Mouse (Mus musculus) liver, embryonic 14.5 days (tissue): ENCODE measurements around the gene Pnpla7. TPM values are rescaled to one million over a fixed set of nuclear protein-coding genes. Genes with fewer than 3 reads are reported as not detected.
A peak's percentile ranks its signal among the peaks of the same experiment; 100 is the strongest.

Source experiments
- ATAC-seq: fragments of 200-750 bp; cut with Nextera tagmentation; 2 replicates; pipeline ENCODE4 v1.8.0; 2017; ENCODE audit warnings: moderate number of reproducible peaks, mild to moderate bottlenecking, moderate library complexity; ENCODE audit not compliant: insufficient read depth
- DNase-seq, 3 experiments: peaks; one replicate each; pipeline ENCODE4 v3.0.0-alpha.2; 2012 to 2013; ENCODE audit warnings: low read depth in 3 of 3, low spot score in 3 of 3
- H3K27ac ChIP-seq: fragments of 300-500 bp; sonication (generic); 2 replicates; pipeline ENCODE4 v1.5.1; 2014; ENCODE audit warnings: moderate library complexity, mild to moderate bottlenecking, control low read depth, inconsistent platforms
- H3K27me3 ChIP-seq: fragments of 300-500 bp; sonication (generic); 2 replicates; pipeline ENCODE4 v1.6.1; 2014; ENCODE audit warnings: mild to moderate bottlenecking, low read length, moderate library complexity; ENCODE audit not compliant: control insufficient read depth, insufficient read depth
- H3K36me3 ChIP-seq: fragments of 300-500 bp; sonication (generic); replicated peaks from 2 replicates; pipeline ENCODE4 v1.6.1; 2014; ENCODE audit warnings: low read depth; ENCODE audit not compliant: control insufficient read depth, insufficient read depth
- H3K4me1 ChIP-seq, 2 experiments: fragments of 200-500 bp in 1 of 2; fragments of 300-500 bp in 1 of 2; sonication (generic) in 1 of 2; replicated peaks; 2 replicates each; pipeline ENCODE4 v1.6.1; 2012 to 2014; ENCODE audit warnings: antibody characterized with exemption in 1 of 2, inconsistent platforms in 1 of 2, low read length in 1 of 2; ENCODE audit not compliant: control insufficient read depth in 2 of 2, insufficient read depth in 2 of 2
- H3K4me2 ChIP-seq: fragments of 300-500 bp; sonication (generic); 2 replicates; pipeline ENCODE4 v1.6.1; 2014; ENCODE audit warnings: low read depth, mild to moderate bottlenecking, control low read depth, moderate library complexity
- H3K4me3 ChIP-seq, 2 experiments: fragments of 200-500 bp in 1 of 2; fragments of 300-500 bp in 1 of 2; sonication (generic) in 1 of 2; 2 replicates each; pipeline ENCODE4 v1.5.1; 2012 to 2014; ENCODE audit warnings: low read depth in 2 of 2, low read length in 2 of 2, mild to moderate bottlenecking in 2 of 2, control low read depth in 1 of 2, inconsistent platforms in 1 of 2, moderate library complexity in 1 of 2; ENCODE audit not compliant: insufficient read depth in 1 of 2
- H3K9ac ChIP-seq: fragments of 300-500 bp; sonication (generic); replicated peaks from 2 replicates; pipeline ENCODE4 v1.6.1; 2014; ENCODE audit warnings: mild to moderate bottlenecking, control low read depth, moderate library complexity
- H3K9me3 ChIP-seq: fragments of 300-500 bp; sonication (generic); 2 replicates; pipeline ENCODE4 v1.6.1; 2016; ENCODE audit warnings: low read length, mixed read lengths; ENCODE audit not compliant: control insufficient read depth
- CTCF ChIP-seq: IDR thresholded peaks from 2 replicates; pipeline ENCODE4 v1.5.1; 2016; ENCODE audit warnings: antibody characterized with exemption, low read depth, control low read depth
- EP300 ChIP-seq: IDR thresholded peaks from 2 replicates; pipeline ENCODE4 v1.6.1; 2016; ENCODE audit warnings: antibody characterized with exemption, low read depth
- WGBS: fragments of 180-500 bp; shearing (Covaris S2); extraction: QIAGEN DNeasy Blood & Tissue Kit; methylation state at CpG from one replicate; pipeline ENCODE4 v1.1.7; 2014; ENCODE audit not compliant: insufficient replicate concordance; 5-methylcytosine and 5-hydroxymethylcytosine counted together
- polyA plus RNA-seq, 2 experiments: library from polyadenylated mRNA; depleted of rRNA in 1 of 2; stranded (reverse) in 1 of 2; unstranded in 1 of 2; fragments of >200 nt; fragmentation: Nextera tagmentation in 1 of 2; extraction: Ambion mirVana in 1 of 2; gene quantifications; 2 replicates each; pipeline versions ENCODE4 v1.2.1 to v1.2.3; 2012 to 2014

Pnpla7 gene
- polyA plus RNA-seq, 2 experiments: 9.6 to 11.0 TPM

GRCm38 (mm10) chr2:25078967-25079366 is 103.1 kb downstream of the Pnpla7 start:
- DNase-seq (no peak), ATAC-seq (no peak)
- H3K9ac ChIP-seq: no peak overlapping the region
- H3K4me1 ChIP-seq: peaks cover 0 to 5% of the 10 kb centered on the region in 2 experiments; a peak in 1 of 4 replicates
- H3K27me3 ChIP-seq: no peaks in the 10 kb centered on the region
- H3K27ac ChIP-seq: no peak overlapping the region
- no peaks in the 10 kb centered on the region for H3K9me3 ChIP-seq
- no peak overlapping the region for H3K4me2 ChIP-seq
- 45% methylated on average over 1 of the region's 1 CpGs for WGBS
- no peak overlapping the region for H3K4me3 ChIP-seq
- H3K36me3 ChIP-seq: no peaks in the 10 kb centered on the region
- TF ChIP-seq CTCF (no peak), EP300 (no peak)

GRCm38 (mm10) chr2:25080076-25080475 is 104.2 kb downstream of the Pnpla7 start, which contains the start of gene Entpd8:
Entpd8 (plus strand) TSS chr2:25080304.
- Histone ChIP-seq H3K4me1 (peaks cover 0 to 5% of the 10 kb centered on the region in 2 experiments; a peak in 1 of 4 replicates), H3K36me3 (no peaks in the 10 kb centered on the region), H3K9ac (no peak within 1 kb of the TSS), H3K4me3 (0 out of 4 replicates have a peak within 1 kb of the TSS, but pooled peaks of 1 of the 2 experiments have one; percentile 10), H3K27me3 (no peaks in the 10 kb centered on the region), H3K4me2 (peak within 1 kb of the TSS; percentile 25), H3K27ac (no peak within 1 kb of the TSS), H3K9me3 (no peaks in the 10 kb centered on the region)
- WGBS: 44% methylated on average over 5 of the region's 5 CpGs
- ATAC-seq (no peak), DNase-seq (peak in 1 of 3 experiments; percentile 12)
- TF ChIP-seq CTCF (no peak), EP300 (no peak)

- H3K9ac ChIP-seq: no peak overlapping the region
- H3K27me3 ChIP-seq: no peaks in the 10 kb centered on the region
- WGBS: 61% methylated on average over 4 of the region's 4 CpGs
- peaks cover 0 to 3% of the 10 kb centered on the region in 2 experiments; a peak in 1 of 4 replicates for H3K4me1 ChIP-seq
- H3K4me2 ChIP-seq: no peak overlapping the region
- H3K27ac ChIP-seq: no peak overlapping the region
- DNase-seq (no peak), ATAC-seq (no peak)
- TF ChIP-seq EP300 (no peak), CTCF (no peak)
- H3K36me3 ChIP-seq: no peaks in the 10 kb centered on the region
- no peaks in the 10 kb centered on the region for H3K9me3 ChIP-seq
- no peak overlapping the region for H3K4me3 ChIP-seq
Measured at GRCm38 (mm10) chr2:25083697-25084096, 107.9 kb downstream of the Pnpla7 start.

- no peak for ATAC-seq
Measured at GRCm38 (mm10) chr2:25085571-25085970, 109.7 kb downstream of the Pnpla7 start.

GRCm38 (mm10) chr2:25087842-25088241 is 112.0 kb downstream of the Pnpla7 start:
- Histone ChIP-seq H3K4me1 (no peaks in the 10 kb centered on the region), H3K36me3 (no peaks in the 10 kb centered on the region), H3K9ac (no peak overlapping the region), H3K9me3 (no peaks in the 10 kb centered on the region), H3K4me3 (no peak overlapping the region), H3K27ac (no peak overlapping the region), H3K4me2 (no peak overlapping the region), H3K27me3 (no peaks in the 10 kb centered on the region)
- DNase-seq: no peak
- 75% methylated on average over 2 of the region's 2 CpGs for WGBS
- no peak for TF ChIP-seq CTCF
- ATAC-seq: no peak

More at GRCm38 (mm10) chr2:25085571-25085970, 109.7 kb downstream of the Pnpla7 start:
- DNase-seq: no peak
- Histone ChIP-seq H3K9ac (no peak overlapping the region), H3K36me3 (no peaks in the 10 kb centered on the region), H3K4me3 (no peak overlapping the region), H3K4me2 (no peak overlapping the region), H3K27me3 (no peaks in the 10 kb centered on the region), H3K9me3 (no peaks in the 10 kb centered on the region), H3K4me1 (no peaks in the 10 kb centered on the region), H3K27ac (no peak overlapping the region)
- WGBS: 76% methylated on average over 5 of the region's 5 CpGs
- TF ChIP-seq EP300 (no peak), CTCF (no peak)
